Mouse (Mus musculus): ENCODE results near the gene Itgb7. TPM values are rescaled to one million over a fixed set of nuclear protein-coding genes. Genes with fewer than 3 reads are reported as not detected.

The Itgb7 gene
- total and polyA plus RNA-seq, 2 experiments = 1.8 to 2.2 TPM

DNA sequence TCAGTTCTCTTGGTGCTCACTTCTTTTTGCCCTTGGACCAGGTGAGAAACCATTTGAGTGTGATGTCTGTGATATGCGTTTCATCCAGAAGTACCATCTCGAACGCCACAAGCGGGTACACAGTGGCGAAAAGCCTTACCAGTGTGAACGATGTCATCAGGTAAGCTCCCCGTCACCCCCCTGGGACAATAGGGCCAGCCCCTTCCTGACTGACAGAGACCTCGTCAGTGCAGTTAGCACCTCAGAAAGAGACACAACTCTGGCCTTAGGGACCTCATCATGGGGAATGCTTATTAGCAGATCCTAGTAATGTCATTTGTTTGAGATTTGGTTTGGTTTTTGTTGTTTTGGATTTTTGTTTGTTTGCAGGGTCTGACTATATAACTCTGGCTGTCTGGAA, 22.6 kb downstream of the Itgb7 start:
- H3K27me3 ChIP-seq (ENCODE audit: control insufficient read depth, insufficient read depth, low read length) = no peaks in the 10 kb centered on the region
- DNase-seq (ENCODE audit: extremely low read depth, low read depth, low spot score) = no peak
- H3K36me3 ChIP-seq (ENCODE audit: control insufficient read depth, insufficient read depth, low read length) = peaks cover 52% of the 10 kb centered on the region
- peaks cover 9% of the 10 kb centered on the region; the same call in 1 of the 2 replicates for H3K79me2 ChIP-seq (ENCODE audit: control insufficient read depth, insufficient read depth, low read length)
- no peak overlapping the region for H3K9ac ChIP-seq (ENCODE audit: low read depth, low read length)
- H3K27ac ChIP-seq (replicated peaks; ENCODE audit: insufficient read depth, low read depth, low read length) = no peak overlapping the region
- TF ChIP-seq POLR2A (IDR thresholded peaks at IDR 0.05; ENCODE audit: extremely low read depth, insufficient read depth, low read length) = no peak
- no peak for TF ChIP-seq CTCF (IDR thresholded peaks at IDR 0.05; ENCODE audit: low read depth, low read length)
- peaks cover 8% of the 10 kb centered on the region for H3K4me1 ChIP-seq (ENCODE audit: control insufficient read depth, insufficient read depth, low read length)
- 94% methylated on average over 8 of the region's 8 CpGs for WGBS
- no peak overlapping the region for H3K4me3 ChIP-seq (ENCODE audit: insufficient read depth, low read depth, low read length)

DNA sequence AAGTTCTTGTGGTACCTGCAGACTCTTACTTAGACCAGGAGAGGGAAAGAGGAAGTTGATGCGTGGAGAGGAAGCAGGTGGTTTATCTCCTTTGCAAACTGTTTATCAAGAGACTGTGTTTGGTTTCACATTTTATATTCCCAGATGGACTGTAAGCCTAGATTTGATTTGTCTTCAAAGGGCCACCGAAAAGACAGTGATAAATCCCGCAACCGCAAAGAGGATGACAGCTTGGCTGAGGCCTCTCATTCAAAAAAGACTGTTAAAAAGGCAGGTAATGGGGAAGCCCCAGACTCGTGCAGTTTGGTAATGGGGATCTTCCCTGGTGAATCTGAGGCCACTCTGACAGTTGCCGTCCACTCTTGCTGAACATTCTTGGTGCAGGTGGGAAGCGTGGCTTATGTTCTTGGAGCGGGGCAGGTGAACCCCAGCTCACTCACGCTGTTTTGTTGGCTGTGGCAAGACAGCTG, 23.6 kb downstream of the Itgb7 start:
- WGBS = 79% methylated on average over 9 of the region's 9 CpGs
- H3K36me3 ChIP-seq (ENCODE audit: control insufficient read depth, insufficient read depth, low read length) = peaks cover 49% of the 10 kb centered on the region
- no peak for DNase-seq (ENCODE audit: extremely low read depth, low read depth, low spot score)

DNA sequence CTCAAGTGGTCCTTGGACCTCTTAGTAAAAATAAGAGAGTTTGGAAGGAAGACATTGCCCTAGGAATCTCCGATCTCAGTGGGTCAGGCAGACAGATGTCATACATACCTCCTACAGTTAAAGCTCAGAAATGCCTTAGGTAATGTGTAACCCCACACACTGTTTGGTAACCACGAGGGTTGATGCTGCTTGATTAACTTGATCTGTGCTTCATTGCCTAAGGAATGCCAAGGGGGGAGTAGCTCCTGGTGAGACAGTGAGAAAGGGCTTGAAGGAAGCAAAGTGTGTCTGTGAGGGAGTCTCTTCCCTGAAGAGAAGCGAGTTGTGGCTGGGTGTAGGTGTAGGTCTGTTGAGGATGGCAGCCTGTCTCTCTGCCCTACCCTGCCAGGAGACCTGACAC, 24.4 kb downstream of the Itgb7 start:
- H3K27me3 ChIP-seq (ENCODE audit: control insufficient read depth, insufficient read depth, low read length) = no peaks in the 10 kb centered on the region
- no peak overlapping the region for H3K9ac ChIP-seq (ENCODE audit: low read depth, low read length)
- H3K4me1 ChIP-seq (ENCODE audit: control insufficient read depth, insufficient read depth, low read length) = peaks cover 8% of the 10 kb centered on the region
- peaks cover 10% of the 10 kb centered on the region; the same call in 1 of the 2 replicates for H3K79me2 ChIP-seq (ENCODE audit: control insufficient read depth, insufficient read depth, low read length)
- no peak overlapping the region for H3K4me3 ChIP-seq (ENCODE audit: insufficient read depth, low read depth, low read length)
- TF ChIP-seq POLR2A (IDR thresholded peaks at IDR 0.05; ENCODE audit: extremely low read depth, insufficient read depth, low read length) (no peak), CTCF (IDR thresholded peaks at IDR 0.05; ENCODE audit: low read depth, low read length) (no peak)
- DNase-seq (ENCODE audit: extremely low read depth, low read depth, low spot score) = no peak
- H3K36me3 ChIP-seq (ENCODE audit: control insufficient read depth, insufficient read depth, low read length) = peaks cover 43% of the 10 kb centered on the region
- 76% methylated on average over 3 of the region's 3 CpGs for WGBS
- no peak overlapping the region for H3K27ac ChIP-seq (replicated peaks; ENCODE audit: insufficient read depth, low read depth, low read length)

More for the DNA sequence above, 23.6 kb downstream of the Itgb7 start:
- H3K27me3 ChIP-seq (ENCODE audit: control insufficient read depth, insufficient read depth, low read length) = no peaks in the 10 kb centered on the region
- TF ChIP-seq POLR2A (IDR thresholded peaks at IDR 0.05; ENCODE audit: extremely low read depth, insufficient read depth, low read length) (no peak), CTCF (IDR thresholded peaks at IDR 0.05; ENCODE audit: low read depth, low read length) (no peak)
- H3K79me2 ChIP-seq (ENCODE audit: control insufficient read depth, insufficient read depth, low read length) = peaks cover 10% of the 10 kb centered on the region; the same call in 1 of the 2 replicates
- H3K4me1 ChIP-seq (ENCODE audit: control insufficient read depth, insufficient read depth, low read length) = peaks cover 8% of the 10 kb centered on the region
- H3K9ac ChIP-seq (ENCODE audit: low read depth, low read length) = no peak overlapping the region
- H3K27ac ChIP-seq (replicated peaks; ENCODE audit: insufficient read depth, low read depth, low read length) = no peak overlapping the region
- no peak overlapping the region for H3K4me3 ChIP-seq (ENCODE audit: insufficient read depth, low read depth, low read length)

DNA sequence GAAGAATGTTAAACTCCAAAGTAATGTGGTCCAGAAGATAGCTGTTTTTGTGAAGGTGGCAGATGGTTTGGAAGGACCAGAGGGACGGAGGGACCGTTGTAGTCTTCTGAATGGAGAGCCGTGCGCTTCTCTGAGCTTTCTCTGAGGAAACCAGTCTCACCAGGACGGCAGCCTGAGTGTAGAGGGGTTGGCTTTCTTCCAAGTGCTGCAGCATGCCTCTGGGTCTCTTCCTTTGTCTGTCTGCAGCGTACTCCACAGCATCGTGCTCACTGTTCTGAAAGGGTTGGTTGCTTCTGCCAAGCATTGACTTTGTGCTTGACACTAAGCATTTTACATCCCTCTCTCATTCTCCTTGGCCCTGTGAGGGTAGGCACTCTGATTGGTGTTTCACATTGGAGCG, 26.0 kb downstream of the Itgb7 start:
- H3K36me3 ChIP-seq (ENCODE audit: control insufficient read depth, insufficient read depth, low read length) = peaks cover 39% of the 10 kb centered on the region
- H3K4me3 ChIP-seq (ENCODE audit: insufficient read depth, low read depth, low read length) = no peak overlapping the region
- H3K79me2 ChIP-seq (ENCODE audit: control insufficient read depth, insufficient read depth, low read length) = peaks cover 10% of the 10 kb centered on the region; the same call in 1 of the 2 replicates
- H3K4me1 ChIP-seq (ENCODE audit: control insufficient read depth, insufficient read depth, low read length) = peaks cover 11% of the 10 kb centered on the region
- H3K27ac ChIP-seq (replicated peaks; ENCODE audit: insufficient read depth, low read depth, low read length) = no peak overlapping the region
- no peak overlapping the region for H3K9ac ChIP-seq (ENCODE audit: low read depth, low read length)
- DNase-seq (ENCODE audit: extremely low read depth, low read depth, low spot score) = no peak
- no peak for TF ChIP-seq POLR2A (IDR thresholded peaks at IDR 0.05; ENCODE audit: extremely low read depth, insufficient read depth, low read length)
- no peak for TF ChIP-seq CTCF (IDR thresholded peaks at IDR 0.05; ENCODE audit: low read depth, low read length)
- WGBS = 65% methylated on average over 8 of the region's 8 CpGs
- no peaks in the 10 kb centered on the region for H3K27me3 ChIP-seq (ENCODE audit: control insufficient read depth, insufficient read depth, low read length)

DNA sequence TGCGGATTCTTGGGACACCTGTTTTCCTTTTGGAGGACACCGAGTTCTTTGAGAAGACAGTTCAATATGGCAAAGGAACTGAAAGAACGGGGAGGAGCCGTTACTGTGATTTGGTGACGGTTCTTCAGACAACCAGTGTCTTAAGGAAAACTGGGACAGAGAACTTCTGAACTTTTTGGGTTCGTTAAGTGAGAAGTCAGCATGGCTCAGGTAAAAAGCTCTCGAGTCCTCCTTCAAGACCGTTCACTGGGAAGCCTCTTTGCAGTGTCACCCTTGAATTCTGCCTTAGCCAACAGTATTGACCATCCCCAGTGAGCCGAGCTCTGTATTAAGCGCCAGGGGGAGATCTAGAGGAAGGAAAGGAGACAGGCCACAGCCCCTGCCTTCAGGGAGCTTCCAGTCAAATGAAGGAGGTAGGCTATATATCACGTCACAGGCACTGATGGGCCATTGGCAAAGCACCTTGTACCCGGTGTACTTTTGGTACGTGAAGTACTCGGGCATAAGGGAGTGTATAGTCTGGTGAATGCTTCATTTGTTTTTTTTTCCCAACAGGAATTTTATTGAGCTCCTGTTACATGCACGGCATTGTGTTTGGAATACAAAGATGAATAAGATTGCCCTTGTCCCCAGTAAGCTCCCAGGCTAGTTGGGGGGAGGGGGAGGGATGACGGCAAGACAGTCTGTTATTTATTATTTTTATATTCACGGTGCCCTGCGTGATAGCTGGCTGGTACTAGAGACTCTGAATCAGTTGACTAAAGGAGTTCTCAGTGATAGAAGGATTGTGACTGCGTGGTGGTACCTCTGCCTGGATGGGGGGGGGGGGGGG, 26.9 kb downstream of the Itgb7 start, which contains the start of gene Csad:
TSS of gene Csad (minus strand) at position 51 of the 832 bp plus-strand sequence.
- WGBS = 54% methylated on average over 19 of the region's 19 CpGs
- H3K27me3 ChIP-seq (ENCODE audit: control insufficient read depth, insufficient read depth, low read length) = no peaks in the 10 kb centered on the region
- peak within 1 kb of the TSS; percentile 94 for H3K27ac ChIP-seq (replicated peaks; ENCODE audit: insufficient read depth, low read depth, low read length)
- H3K9ac ChIP-seq (ENCODE audit: low read depth, low read length) = peak within 1 kb of the TSS; percentile 99
- no peak for TF ChIP-seq POLR2A (IDR thresholded peaks at IDR 0.05; ENCODE audit: extremely low read depth, insufficient read depth, low read length)
- H3K36me3 ChIP-seq (ENCODE audit: control insufficient read depth, insufficient read depth, low read length) = peaks cover 36% of the 10 kb centered on the region
- peaks cover 10% of the 10 kb centered on the region; the same call in 1 of the 2 replicates for H3K79me2 ChIP-seq (ENCODE audit: control insufficient read depth, insufficient read depth, low read length)
- peaks cover 11% of the 10 kb centered on the region for H3K4me1 ChIP-seq (ENCODE audit: control insufficient read depth, insufficient read depth, low read length)
- no peak for DNase-seq (ENCODE audit: extremely low read depth, low read depth, low spot score)
- peak within 1 kb of the TSS; percentile 98 for H3K4me3 ChIP-seq (ENCODE audit: insufficient read depth, low read depth, low read length)
